Comparison of ENCODE assay signal across 24 mouse cellular contexts in genomic region chr10:110400642-110401041, GRCm38 (mm10). TPM values are rescaled to one million over a fixed set of nuclear protein-coding genes. Genes with fewer than 3 reads are reported as not detected.
DNase-seq lines count a peak whose midpoint lies in the region; ATAC-seq lines count a peak whose summit lies in the region.
"Had no signal": no experiment of that assay in that cellular context is flagged by ENCODE, and none has a peak within 500 bp of the region (broad histone marks: within the 10 kb centered on the region; RNA-seq: fewer than 3 reads in every experiment).

No protein-coding gene starts in this region.

- H3K9me3 ChIP-seq in heart, embryonic 11.5 days (replicated peaks; ENCODE audit: control insufficient read depth, low read length) = no peaks in the 10 kb centered on the region
- H3K9me3 ChIP-seq: embryonic facial prominence, embryonic 15.5 days; liver, embryonic 15.5 days; neural tube, embryonic 15.5 days had no signal

- no peak overlapping the region for H3K4me2 ChIP-seq in heart, embryonic 11.5 days
- H3K4me2 ChIP-seq: embryonic facial prominence, embryonic 15.5 days; liver, embryonic 15.5 days; midbrain, embryonic 11.5 days; neural tube, embryonic 15.5 days had no signal

- intact Hi-C loops in gastrocnemius, postnatal 36 days (cut with DNase I) = no loop called here

- H3K9ac ChIP-seq in heart, embryonic 11.5 days (ENCODE audit: low read depth, low read length) = no peak overlapping the region
- H3K9ac ChIP-seq: embryonic facial prominence, embryonic 15.5 days; liver, embryonic 15.5 days; neural tube, embryonic 15.5 days had no signal

- no peak overlapping the region for H3K27ac ChIP-seq in heart, embryonic 11.5 days (ENCODE audit: low read depth, low read length)
- H3K27ac ChIP-seq: embryonic facial prominence, embryonic 15.5 days; gastrocnemius, adult 2 months; hindbrain, postnatal 0 days; liver, embryonic 15.5 days; neural tube, embryonic 15.5 days had no signal

- no peak overlapping the region for H3K4me3 ChIP-seq in heart, embryonic 11.5 days (ENCODE audit: low read depth, low read length)
- H3K4me3 ChIP-seq: embryonic facial prominence, embryonic 15.5 days; gastrocnemius, adult 2 months; liver, embryonic 15.5 days; neural tube, embryonic 15.5 days had no signal

- 51% methylated on average over 6 of the region's 6 CpGs for WGBS in heart, embryonic 11.5 days (ENCODE audit: insufficient replicate concordance)

- H3K36me3 ChIP-seq in heart, embryonic 11.5 days (ENCODE audit: control insufficient read depth, insufficient read depth, low read length) = no peaks in the 10 kb centered on the region
- H3K36me3 ChIP-seq: embryonic facial prominence, embryonic 15.5 days; liver, embryonic 15.5 days; neural tube, embryonic 15.5 days had no signal

- DNase-seq in heart, adult 18-20 months = peak; percentile 5 to 22
- DNase-seq in layer of hippocampus, adult 9-11 months = peak; percentile 16
- no peak for DNase-seq in layer of hippocampus, postnatal 10 days (ENCODE audit: low spot score in 2 of 2)
- DNase-seq in testis, postnatal 14 days (ENCODE audit: low spot score) = peak; percentile 6
- DNase-seq in testis, postnatal 10 days (ENCODE audit: low spot score) = no peak
- no peak for DNase-seq in thymus, postnatal 25 days
- DNase-seq in gastrocnemius, postnatal 36 days = no peak
- DNase-seq: adrenal gland, postnatal 14 days; cerebellum, adult 9-10 months; gastrocnemius, adult 2 months; kidney, adult 9 months; kidney, postnatal 14 days; left cerebral cortex, postnatal 4 days; liver; right cerebral cortex, adult 18-20 months had no signal

- H3K27me3 ChIP-seq in heart, embryonic 11.5 days (ENCODE audit: control insufficient read depth, insufficient read depth, low read length) = no peaks in the 10 kb centered on the region
- H3K27me3 ChIP-seq: embryonic facial prominence, embryonic 15.5 days; liver, embryonic 15.5 days; neural tube, embryonic 15.5 days had no signal

- no peaks in the 10 kb centered on the region for H3K4me1 ChIP-seq in heart, embryonic 11.5 days (ENCODE audit: control insufficient read depth, insufficient read depth, low read length)
- H3K4me1 ChIP-seq: embryonic facial prominence, embryonic 15.5 days; liver, embryonic 15.5 days; neural tube, embryonic 15.5 days had no signal

- no peak for ATAC-seq in heart, embryonic 11.5 days (replicated peaks; ENCODE audit: insufficient number of reproducible peaks, low FRiP score, low TSS enrichment)
- ATAC-seq: forebrain, embryonic 14.5 days; hindbrain, postnatal 0 days; intestine, embryonic 16.5 days had no signal

RNA-seq across cellular contexts. Expression of gene Nav3, which starts 55.4 kb away (rescaled TPM):
- total RNA-seq in heart, adult 18-20 months (2021) = 1 to 10 TPM; 1.6 to 2.0 TPM
- 1.4 and 1.9 TPM in 2 replicates for polyA plus RNA-seq in heart, embryonic 11.5 days (2014; fragmentation: Nextera tagmentation; extraction: Ambion mirVana)
- 100 to 1,000 TPM; 157 to 160 TPM for total RNA-seq in layer of hippocampus, postnatal 10 days (2021)
- 1 to 10 TPM; 1.4 to 2.6 TPM for total RNA-seq in gastrocnemius, postnatal 36 days (2021)
- total RNA-seq: megakaryocyte progenitor cell, adult 5-6 weeks had no signal

Comparison
In these comparisons a context has a peak if more than half of its experiments do, and no peak if none do; other contexts are left out.
1. DNase-seq: peak in heart, adult 18-20 months (2 of 2), layer of hippocampus, adult 9-11 months (single experiment) and testis, postnatal 14 days (single experiment); none in layer of hippocampus, postnatal 10 days (0 of 2), testis, postnatal 10 days (single experiment), thymus, postnatal 25 days (single experiment) and gastrocnemius, postnatal 36 days (0 of 2).
2. RNA of gene Nav3, which starts 55.4 kb away (total RNA-seq): 157 to 160 TPM in layer of hippocampus, postnatal 10 days; 1.4 to 2.6 TPM in gastrocnemius, postnatal 36 days and 1.6 to 2.0 TPM in heart, adult 18-20 months; every median in the first group is over 10 times any median in the second.